Mouse (Mus musculus): ENCODE measurements around the gene Slc38a10.

The Slc38a10 gene

DNA sequence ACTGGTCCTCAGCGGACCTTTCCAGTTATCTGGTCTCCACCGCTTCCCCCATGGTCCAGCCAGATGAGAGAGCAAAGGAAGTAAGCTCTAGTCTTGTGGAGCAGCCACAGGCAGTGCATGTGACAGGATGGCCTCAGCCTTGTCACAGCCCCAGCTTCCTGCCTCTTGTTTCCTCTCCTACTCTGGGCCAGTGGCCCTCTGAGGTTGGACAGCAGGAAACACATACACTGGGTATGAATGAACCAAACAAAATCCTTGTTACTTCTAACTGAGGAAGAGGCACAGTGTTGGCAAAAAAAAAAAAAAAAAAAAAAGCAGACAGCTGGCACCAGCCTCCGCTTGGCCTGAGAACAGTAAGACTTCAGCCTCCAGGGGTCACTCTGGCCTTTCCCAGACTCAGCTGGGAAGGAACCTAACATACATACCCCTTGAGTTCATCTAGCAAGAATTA lies 8.5 kb downstream of the Slc38a10 start:
- in situ Hi-C loops (cut with MboI, MseI) = no loop called here

DNA sequence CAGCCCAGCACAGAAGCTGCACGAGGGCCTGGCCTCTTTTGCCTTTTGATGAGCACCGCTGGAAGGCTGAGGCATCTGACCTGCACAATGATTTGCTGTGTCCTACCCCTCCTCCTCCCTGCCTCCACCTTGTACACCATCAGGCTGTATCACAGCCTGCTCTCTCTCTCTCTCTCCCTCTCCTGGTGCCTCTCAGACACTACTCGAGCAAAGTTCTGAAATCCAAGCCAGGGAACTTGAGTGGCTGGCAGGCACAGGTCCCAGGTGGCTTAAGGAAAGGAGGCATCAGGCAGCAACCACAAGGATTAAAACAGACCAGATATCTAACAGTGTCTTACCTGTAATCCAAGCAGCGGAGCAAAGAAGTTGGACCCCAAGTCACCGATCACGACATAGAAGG lies 10.9 kb downstream of the Slc38a10 start:
- in situ Hi-C loops (cut with MboI, MseI) = no loop called here

DNA sequence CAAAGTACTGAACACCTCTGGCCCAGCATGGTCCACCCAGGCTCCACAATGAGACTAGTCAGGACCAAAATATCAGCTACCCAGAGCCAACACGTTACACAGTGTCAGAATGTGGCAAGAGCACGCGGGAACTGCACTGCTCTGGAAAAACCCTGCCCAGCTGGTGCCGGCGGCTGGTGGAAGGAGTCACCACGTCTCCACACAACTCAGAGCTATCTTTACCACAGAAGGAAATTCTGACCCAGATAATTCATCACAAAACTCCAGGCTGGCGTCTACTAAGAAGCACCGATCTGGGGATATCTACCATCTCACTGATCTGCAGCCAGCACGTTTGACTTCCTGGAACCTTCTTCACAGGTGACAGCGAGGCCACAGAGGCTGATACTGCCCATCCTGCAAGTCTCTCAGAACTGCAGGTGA lies 11.8 kb downstream of the Slc38a10 start:
- in situ Hi-C loops (cut with MboI, MseI) = no loop called here

DNA sequence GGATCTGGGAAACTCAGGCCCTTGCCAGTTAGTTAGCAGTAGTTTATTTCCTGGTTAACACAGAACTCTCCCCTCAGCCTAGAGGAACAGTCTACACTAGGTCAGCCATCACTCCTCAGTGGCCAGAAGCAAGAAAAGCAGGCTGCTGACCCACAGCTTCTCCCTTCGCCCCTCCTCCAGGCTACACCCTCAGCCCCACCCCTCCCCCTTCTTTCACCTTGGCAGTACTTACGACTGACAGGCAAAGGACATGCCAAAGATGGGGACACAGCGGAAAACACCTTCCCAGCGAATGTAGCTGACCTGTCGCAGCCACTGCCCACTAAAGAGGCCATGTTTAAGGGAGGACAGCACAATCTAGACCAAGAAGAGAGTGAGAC lies 13.5 kb downstream of the Slc38a10 start:
- in situ Hi-C loops (cut with MboI, MseI) = no loop called here

DNA sequence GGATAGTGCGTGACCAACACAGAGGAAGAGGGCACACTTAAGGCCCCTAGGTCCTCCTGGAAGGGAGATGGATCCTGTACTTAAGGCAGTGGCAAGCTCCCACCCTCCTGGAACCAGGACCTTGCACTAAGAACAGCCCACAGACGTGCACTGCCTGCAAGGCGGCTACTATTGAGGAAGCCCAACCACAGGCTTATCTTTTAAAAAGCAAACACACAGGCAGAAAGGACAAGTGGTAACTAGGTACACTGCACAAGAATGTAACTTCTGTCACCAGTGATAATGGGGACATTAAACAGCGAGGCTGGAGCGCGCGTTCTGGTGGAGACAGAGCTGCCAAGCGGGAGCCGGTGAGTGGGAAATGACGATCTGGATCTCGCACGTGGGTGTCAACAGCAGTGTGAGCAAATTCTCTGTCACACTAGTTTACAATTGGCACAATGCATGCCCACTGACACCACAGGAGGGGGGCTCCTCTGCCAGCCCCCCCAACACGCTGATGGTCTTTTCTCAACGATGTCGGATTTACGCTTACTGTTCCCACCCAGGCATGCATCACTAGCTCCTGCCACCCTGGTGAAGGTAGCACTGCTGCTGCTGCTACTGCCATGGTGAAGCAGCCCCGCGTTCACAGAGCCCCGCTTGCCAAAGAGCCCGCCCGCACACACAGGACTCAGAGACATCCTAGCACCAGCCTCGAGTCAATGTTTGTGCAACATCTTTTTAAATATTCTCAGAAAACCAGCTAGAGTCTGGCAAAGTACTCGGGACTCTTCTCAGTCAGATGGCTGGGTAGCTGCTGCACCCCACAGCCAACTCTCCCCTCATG lies 14.1 kb downstream of the Slc38a10 start:
- in situ Hi-C loops (cut with MboI, MseI) = no loop called here

DNA sequence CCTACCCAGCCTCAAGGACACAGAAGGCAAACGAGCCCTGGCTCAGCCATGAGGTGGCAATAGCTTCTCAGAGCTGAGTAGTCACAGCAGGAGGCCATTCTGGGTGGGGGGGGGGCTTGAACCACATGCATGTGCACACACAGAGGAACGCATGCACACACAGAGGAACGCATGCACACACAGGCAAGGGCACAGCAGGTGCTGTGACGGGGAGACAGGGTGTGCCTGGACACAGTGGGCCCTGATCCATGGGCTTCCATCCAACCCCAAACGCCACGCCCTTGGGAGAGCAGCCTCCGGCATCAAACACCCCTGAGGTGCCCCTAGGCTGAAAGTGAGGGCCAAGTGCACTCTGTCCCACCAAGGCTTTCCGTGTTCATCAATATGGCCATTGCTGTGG lies 15.0 kb downstream of the Slc38a10 start:
- in situ Hi-C loops (cut with MboI, MseI) = no loop called here

DNA sequence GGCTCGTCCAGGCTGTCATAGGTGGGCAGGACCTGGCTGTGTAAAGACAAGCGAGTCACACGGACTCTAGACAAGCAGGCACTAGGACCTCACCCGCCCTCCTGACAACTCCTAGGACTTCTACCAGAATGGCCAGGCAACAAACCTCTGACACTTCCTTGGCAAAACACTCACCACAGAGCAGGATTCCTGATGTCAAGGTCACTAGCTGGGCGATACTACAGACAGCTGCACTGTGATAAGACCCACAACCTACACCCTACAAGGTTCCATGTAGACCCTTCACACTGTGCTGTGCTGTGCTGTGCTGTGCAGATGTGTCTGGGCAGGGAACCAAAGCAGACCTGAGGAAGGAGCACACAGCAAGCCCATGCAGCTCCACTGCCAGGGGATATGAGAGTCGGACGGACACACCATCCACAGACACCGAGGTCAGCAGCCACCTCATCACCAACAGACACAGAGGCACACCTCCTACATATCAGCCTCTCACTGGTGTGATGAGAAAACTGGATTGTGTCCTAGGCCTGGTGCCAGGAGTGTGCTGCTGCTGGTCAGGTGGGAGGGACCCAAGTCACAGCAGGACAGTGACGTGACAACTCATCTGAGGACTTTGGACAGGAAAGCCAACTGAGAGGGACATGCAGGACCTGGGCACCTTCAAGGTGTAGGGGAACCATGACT lies 16.2 kb downstream of the Slc38a10 start:
- in situ Hi-C loops (cut with MboI, MseI) = no loop called here

DNA sequence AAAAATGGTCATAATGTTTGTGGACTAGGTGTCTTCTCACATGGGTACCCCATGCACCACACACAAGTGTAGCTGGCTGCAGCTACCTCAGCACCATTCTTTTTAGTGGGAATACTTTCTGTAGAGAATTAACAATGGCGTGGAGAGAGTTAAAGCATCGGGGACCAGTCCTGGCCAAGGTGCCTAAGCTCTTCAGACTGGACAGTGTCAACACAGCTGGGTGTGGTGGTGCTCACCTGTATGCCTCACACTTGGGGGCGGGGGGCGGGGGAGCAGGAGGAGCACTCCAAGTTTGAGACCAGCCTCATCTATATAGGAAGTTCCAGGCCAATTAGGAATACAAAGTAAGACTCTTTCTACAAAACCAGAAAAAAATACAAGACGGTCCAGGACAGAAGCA lies 17.0 kb downstream of the Slc38a10 start:
- in situ Hi-C loops (cut with MboI, MseI) = no loop called here

DNA sequence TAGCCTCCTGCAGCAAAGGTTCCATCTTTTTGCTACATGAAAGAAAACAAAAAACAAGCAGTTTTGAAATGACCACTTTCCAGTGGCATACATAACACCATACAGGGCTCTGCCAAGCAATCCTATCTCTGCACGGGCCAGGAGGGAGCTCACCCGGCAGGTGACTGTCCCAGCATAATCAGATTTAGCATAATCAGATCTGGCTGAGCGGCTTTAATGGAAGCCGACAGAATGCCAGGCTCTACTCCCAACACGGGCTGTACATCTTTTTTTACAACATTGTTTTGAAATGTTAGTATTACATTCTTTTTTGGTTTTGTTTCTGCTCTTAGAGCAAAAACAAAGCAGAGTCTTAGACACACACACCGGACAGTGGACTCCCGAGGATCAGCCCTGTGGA lies 21.9 kb downstream of the Slc38a10 start:
- in situ Hi-C loops (cut with MboI, MseI) = no loop called here

DNA sequence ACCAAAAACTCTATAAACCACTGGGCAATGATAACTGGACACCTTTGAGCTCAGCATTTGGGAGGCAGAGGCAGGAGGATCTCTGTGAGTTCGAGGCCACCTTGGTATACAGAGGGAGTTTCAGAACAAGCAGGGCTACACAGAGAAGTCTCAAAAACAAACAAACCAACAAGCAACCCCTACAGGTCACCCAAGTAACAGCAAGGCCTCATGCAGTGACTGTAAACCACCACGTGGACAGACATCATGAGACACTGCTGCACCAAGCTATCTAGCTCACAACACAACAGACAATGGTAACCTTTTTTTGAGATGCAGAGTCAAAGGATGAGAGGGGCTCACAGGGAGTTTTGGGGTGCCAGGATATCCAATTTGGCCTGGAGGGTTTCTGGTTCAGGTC lies 24.3 kb downstream of the Slc38a10 start:
- in situ Hi-C loops (cut with MboI, MseI) = no loop called here

DNA sequence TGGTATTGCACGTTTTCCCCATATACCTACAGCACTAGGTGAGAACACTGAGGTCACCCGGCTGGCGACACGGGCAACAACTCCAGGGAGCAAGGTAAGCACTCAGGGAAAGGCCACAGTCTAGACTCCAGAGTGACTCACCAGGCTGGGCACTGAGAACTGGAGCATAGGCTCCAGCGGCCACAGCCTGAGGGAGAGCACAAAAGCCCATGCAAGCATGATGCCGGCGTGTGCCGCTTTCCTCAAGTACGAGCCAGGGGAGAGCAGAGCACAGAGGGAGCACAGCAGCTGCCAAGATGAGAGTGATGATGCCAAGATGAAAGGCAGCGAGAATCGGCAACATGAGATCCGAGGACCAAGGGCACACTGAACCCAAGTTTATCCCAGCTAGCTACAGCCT lies 29.0 kb downstream of the Slc38a10 start:
- in situ Hi-C loops (cut with MboI, MseI) = no loop called here

DNA sequence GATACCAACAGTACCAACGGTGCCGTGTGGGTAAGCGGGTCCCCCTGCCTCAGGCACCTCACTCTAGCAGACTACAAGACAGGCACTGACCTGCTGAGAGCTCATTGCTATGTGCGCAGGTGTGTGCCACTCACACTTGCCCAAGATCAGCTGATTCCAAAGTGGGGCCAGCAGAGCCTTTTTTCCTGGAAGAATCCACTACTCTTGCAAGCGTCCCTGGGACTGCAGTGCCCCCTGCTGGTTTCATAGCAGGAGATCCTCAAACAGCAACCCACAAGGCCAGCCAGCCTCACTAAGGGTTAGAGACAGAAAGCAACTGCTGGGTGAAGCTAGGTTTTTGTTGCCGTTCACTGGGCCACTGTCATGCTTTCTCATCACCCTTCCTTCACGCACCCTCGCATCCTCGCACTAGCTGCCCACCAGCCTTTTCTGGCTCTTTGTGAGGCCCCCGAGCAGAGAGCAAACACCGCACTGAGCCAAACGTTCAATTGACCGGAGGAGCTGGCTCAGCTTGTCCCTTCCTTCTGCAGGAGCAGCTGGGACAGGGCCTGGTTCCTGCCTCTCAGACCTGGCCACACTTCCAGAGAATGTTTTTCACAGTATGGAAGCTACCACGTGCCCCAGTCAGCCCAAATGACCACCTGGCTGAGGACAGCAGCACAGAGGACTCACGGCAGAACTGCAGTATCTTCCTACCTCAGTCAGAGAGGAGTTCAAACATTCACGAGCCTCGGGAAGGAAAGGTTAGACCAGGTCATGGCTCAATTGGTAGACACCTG lies 30.3 kb downstream of the Slc38a10 start:
- in situ Hi-C loops (cut with MboI, MseI) = no loop called here

DNA sequence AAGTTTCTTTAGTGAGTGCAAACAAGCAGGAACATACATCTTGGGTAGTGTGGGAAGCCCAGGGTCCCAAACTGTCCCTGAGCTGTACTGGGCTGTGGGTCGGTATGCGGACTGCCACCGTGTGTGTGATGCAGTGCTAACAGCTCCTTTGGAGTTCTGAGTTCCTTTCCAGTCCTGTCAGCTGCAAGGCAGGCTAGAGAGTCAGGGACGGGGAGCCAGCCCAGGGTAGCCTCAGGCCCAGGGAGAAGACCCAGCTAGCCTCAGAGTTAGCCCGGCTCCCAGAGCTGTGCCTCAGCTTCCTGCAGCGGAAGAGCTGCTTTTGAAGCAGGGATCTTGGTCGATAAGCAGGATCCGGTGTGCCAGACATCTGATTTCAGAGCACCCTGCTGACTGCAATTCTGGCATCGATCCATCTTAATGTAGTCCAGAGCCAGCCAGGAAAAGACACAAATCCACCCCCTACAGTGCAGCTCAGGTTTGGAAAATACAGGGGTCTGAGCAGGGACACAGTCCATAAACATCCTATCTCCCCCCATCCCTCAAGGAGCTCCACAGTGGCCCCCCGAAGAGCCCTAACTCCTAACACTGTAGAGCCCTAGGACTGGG lies 31.1 kb downstream of the Slc38a10 start:
- in situ Hi-C loops (cut with MboI, MseI) = no loop called here

DNA sequence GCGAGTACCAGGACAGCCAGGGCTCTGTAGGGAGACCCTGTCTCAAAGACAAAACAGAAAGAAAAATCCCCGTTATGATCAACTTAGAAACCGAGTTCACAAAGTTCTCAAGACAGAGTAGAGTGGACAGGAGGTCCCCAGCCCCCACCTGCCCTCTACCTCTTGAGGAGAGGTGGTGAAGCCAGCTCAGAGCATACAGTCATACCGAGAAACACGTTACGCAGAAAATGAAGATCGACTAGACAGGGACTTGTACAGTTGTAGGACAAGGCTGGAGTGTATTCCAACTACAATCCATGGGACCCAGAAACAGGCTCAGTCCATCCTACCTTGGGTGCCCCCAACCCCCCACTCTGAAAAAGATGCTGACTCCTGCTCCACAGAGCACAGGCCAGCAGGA lies 32.0 kb downstream of the Slc38a10 start:
- in situ Hi-C loops (cut with MboI, MseI) = no loop called here

DNA sequence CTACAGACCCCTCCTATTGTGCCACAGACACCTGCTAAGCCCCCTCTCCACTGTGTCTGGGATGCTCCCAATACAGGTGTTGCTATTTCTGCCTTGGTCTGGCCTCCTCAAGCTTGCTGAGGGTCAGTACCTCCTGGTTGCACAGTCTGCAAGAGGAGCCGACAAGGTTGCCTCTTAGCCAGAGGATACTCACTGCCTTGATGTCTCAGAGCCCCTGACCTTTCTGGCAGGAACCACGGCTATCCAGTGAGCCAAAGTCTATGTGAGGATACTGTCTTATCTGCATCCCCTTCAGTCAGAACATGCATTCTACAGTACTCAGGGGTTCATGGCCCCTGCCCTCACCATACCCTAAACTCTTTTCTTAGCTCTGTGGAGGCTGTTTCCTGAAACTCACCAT lies 33.5 kb downstream of the Slc38a10 start:
- in situ Hi-C loops (cut with MboI, MseI) = no loop called here

DNA sequence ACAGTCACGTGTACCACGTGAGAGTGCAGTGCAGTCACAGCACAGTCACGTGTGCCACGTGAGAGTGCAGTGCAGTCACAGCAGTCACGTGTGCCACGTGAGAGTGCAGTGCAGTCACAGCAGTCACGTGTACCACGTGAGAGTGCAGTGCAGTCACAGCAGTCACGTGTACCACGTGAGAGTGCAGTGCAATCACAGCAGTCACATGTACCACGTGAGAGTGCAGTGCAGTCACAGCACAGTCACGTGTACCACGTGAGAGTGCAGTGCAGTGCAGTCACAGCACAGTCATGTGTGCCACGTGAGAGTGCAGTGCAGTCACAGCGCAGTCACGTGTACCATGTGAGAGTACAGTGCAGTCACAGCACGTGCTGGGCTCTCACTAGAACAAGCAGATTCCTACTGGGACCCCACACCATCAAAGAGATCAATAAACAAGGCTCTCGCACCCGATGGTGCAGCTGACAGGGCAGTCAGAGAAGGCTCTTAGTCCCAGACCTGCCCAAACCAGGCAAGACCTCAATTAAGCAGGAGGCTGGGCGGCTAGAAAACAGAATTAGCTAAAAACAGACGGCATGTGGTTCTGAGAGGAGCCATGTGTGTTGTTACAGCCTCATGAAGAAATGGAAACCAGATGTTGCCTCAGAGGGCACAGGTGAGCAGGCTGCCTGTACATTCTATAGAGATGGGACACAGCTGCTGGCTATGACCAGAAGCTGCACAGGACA lies 36.5 kb downstream of the Slc38a10 start:
- in situ Hi-C loops (cut with MboI, MseI) = loop anchor here (5.0 kb wide), 1 partner anchor 93 kb away; no protein-coding TSS in a partner anchor

DNA sequence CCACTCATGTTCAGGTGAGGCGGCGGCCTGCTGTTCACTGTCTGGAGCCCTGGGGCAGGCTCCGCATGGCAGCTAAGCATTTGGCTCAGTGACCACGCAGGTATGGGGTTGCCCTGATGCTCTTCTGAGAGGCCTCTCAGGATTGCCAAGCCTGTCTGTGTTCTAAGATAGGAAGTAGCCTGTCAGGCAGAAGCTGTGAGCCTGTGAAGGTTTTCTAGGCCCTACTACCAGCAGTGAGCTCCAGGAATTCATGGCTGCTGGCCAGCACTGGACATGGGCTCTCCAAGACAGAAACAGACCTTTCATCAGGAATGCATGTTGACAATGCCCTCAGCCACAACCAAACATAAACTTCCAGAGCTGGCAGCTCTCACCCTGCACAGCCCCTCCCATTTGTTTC lies 39.0 kb downstream of the Slc38a10 start:
- in situ Hi-C loops (cut with MboI, MseI) = loop anchor here (5.0 kb wide), 1 partner anchor 95 kb away; no protein-coding TSS in a partner anchor

DNA sequence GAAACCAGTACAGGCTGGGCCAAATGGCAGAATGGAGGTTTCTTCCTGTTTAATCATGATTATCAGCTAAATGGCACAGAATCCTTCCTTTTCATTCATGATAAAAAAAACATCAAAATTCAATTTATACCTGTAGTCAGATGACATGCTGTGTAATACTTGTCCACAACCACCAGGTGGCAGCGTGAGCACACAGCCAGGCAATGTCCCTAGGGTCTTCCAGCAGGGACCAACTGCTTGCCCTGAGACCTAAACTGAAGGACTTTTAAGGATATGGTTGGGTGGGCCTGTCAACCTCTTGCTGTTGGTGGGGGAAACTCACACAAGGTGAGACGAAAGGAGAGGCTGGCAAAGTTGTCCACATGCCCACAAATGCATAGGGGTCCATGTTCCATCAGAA lies 40.1 kb downstream of the Slc38a10 start:
- in situ Hi-C loops (cut with MboI, MseI) = loop anchor here (5.0 kb wide), 1 partner anchor 96 kb away; no protein-coding TSS in a partner anchor

DNA sequence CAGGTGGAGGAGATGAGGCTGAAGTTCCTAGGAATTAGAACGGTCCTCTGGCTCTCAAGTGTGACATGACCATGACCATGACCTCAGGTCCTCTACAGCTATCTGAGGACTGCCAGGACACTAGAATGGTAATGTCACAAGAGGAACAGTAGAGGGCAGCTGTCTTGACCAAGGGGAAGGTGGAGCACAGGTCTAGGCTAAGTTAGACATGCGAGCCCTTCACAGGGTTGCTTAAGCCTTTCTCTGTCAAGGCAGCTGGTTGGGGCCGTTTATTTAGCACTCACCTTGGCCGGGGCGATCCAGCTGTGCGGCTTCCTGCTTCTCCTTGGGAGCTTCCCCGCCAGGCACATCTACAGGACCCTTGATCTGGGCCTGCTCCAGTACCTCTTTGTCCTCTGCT lies 40.6 kb downstream of the Slc38a10 start:
- in situ Hi-C loops (cut with MboI, MseI) = loop anchor here (5.0 kb wide), 1 partner anchor 97 kb away; no protein-coding TSS in a partner anchor

DNA sequence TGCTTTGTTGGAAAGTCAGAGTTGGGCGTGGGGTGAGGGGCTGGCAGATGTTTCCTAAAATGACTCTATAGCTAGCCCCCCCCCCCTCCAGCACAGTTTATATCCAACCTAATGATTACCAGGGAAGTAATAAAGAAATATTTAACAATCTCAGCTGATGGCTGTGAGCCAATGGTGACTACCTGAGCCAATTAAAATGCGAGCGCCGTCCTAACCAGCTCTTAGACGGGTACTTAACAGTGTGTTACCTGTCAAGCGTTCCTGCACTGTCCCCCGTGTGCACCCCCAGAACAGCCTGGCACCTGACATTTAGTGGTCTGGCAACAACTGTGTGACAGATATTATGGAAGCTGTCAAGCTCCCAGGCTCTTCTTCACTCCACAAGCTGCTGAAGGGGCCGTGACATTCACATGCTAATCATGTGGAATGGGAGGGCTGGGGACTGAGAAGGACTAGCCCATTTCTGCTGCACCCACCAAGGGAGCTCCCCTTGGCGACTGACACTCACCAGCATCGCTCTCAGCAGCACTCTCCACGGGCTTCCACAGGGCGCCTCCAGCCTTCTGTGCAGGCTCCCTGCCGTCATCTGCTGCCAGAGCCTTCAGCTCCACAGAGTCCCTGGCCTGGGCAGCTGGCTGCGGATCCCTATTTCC lies 41.5 kb downstream of the Slc38a10 start:
- in situ Hi-C loops (cut with MboI, MseI) = loop anchor here (5.0 to 10.0 kb wide), 2 partner anchors 98 to 195 kb away; no protein-coding TSS in a partner anchor

Data from regulatory T cell (primary cell).